Mouse (Mus musculus) cerebellum, adult 2 months (tissue): ENCODE data around the gene Casz1.

Experiments used
- CTCF ChIP-seq: fragments of 200-500 bp; IDR thresholded peaks from 2 replicates; pipeline ENCODE4 v1.5.1; 2011; ENCODE audit warnings: low read depth, mild to moderate bottlenecking, control low read depth, low read length, moderate library complexity, borderline replicate concordance; ENCODE audit not compliant: insufficient read depth
- POLR2A ChIP-seq: fragments of 200-500 bp; IDR thresholded peaks from 2 replicates; pipeline ENCODE4 v1.6.1; 2011; ENCODE audit warnings: low read length, control low read depth, borderline replicate concordance; ENCODE audit not compliant: insufficient read depth

DNA sequence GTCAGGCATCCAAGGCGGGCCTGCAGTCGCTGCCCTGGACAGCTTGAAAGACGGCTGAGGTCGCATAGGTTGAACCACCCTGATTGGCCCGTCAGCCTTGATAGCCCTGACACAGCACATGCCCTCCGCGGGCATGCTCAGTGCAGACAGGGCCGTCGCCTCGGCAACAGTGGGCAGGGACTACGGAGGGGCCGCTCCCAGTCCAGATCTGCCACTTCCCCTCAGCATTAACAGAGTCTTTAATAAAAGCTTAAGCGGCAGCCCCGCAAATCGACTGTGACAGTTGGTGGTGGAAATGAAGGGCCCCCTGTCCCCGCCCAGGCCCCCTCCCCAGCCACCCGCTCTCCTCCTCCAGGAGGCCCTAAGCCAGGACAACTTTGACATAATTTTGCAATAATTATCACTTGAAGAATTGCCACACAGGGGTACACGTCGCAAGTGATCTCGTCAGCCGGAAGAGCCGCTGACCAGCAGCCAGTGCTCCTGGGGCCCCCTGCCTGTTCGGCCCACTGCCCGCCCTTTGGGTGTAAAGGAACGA, 136.5 kb downstream of the Casz1 start:
- TF ChIP-seq CTCF (no peak), POLR2A (no peak)
